Mouse (Mus musculus): ENCODE results near the gene Olfr665.
"Not testable (repeated sequence)": the region's sequence is repeated elsewhere in the genome, so short reads cannot be mapped to it uniquely, and the experiment has no call there.

The Olfr665 gene

DNA sequence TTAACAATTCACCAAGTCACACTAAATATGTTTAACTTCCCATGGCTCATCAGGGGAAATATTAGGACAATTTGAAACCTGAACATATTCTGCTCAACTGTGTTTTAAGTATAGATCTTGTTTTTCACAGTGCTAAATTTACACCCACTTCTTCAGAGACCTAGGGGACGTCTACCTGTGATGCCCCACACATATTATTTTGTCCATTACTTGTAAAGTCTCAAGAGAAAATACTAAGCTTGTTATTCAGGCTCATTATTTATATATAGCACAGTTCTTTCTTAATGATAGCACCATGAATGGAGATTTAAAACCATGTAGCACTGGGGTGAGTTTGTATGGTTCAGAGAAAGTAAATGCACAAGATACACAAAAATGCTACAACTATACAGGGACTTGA, at the start of gene Olfr665:
Olfr665 (plus strand) TSS at position 301 of the 400 bp plus-strand sequence.
- no peak for DNase-seq (ENCODE audit: low read depth)

DNA sequence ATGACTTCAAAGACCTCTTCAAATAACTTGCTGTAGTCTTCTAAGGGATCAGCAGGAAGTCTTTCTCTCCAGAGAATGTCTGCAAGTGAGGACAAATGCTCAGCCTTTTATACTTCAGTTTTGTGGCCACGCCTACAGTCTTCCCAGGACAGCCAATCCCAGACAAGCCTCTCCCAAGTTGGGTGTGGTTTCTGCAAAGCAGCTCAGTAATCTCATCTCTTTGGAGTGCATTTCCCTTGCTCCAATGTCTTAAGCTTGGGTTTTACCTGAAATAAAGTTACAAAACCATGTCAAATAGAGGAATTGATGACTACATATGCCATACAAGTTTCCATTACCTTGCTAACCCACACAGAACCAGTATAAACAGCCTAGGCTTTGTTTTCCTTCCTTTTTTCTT, 35.3 kb upstream of the Olfr665 start, which contains the start of gene Usp17lb:
Usp17lb (minus strand) TSS at position 101 of the 400 bp plus-strand sequence.
- no peak for DNase-seq (ENCODE audit: low read depth)

DNA sequence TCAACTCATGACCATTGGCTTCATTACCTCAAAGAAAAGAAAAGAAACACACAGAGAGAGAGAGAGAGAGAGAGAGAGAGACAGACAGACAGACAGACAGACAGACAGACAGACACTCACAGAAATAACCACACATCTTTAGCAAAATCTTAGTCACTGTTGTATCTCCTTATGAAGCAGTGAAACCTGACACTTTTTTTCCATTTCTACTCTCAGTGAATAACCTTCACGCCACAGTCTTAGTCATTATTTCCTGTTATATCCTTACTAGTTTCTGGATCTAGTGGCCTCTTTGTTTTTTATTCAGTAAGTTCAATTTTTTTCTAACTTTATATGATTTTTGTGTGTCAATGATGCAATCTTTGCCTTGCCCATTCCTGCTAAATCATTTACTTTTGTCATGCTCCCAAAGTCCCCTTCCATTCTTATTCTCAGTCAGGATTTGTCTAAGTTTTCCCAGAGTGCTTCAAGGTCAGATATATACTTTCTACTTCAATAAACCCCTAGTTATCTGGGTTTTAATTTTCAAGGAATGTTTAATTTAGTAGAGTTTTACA, 34.0 kb upstream of the Olfr665 start:
- DNase-seq (ENCODE audit: low read depth) = no peak

DNA sequence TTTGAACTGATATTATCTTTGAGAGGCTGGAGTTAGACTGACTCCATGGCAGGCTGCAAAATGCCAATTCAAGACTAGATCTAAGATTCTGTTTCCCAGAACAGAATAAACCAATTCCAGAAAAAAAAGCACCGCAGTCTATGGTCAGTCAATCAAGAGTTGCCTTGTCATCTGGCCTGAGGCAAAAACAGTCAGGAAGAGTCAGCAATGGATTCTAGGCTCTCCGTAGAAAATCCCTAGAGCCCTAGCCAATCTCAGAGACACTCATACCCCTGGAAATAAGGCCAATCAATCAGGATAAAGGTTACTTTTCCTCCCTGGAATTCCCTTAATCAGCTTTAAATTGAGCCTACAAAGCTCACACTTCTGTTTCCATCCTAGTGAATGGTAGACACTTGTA, 26.3 kb upstream of the Olfr665 start:
- DNase-seq (ENCODE audit: low read depth) = not testable (repeated sequence)

DNA sequence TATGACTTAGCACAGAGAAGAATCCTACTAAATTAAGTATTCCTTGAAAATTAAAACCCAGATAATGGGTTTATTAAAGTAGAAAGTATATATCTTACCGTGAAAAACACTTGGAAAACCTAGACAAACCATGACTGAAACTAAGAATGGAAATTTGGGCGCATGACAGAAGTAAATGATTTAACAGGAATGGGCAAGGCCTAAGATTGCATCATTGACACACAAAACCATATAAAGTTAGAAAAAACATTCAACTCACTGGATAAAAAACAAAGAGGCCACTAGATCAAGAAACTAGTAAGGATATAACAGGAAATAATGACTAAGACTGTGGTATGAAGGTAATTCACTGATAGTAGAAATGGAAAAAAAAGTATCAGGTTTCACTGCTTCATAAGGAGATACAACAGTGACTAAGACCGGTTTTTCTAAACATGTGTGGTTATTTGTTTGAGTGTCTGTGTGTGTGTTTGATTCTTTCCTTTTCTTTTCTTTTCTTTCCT, 22.5 kb upstream of the Olfr665 start:
- DNase-seq (ENCODE audit: low read depth) = no peak

DNA sequence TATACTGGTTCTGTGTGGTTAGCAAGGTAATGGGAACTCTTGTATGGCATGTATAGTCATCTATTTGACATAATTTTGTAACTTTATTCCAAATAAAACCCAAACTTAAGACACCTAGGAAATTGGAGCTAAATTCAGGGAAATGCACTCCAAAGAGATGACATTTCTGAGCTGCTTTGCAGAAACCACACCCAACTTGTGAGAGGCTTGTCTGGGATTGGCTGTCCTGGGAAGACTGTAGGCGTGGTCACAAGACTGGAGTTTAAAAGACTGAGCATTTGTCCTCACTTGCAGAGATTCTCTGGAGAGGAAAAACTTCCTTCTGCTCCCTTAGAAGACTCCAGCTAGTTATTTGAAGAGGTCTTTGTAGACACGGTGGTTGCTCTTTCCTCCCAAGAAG, 21.1 kb upstream of the Olfr665 start, which contains the start of gene Usp17la:
Usp17la (plus strand) TSS at position 301 of the 400 bp plus-strand sequence.
- not testable (repeated sequence) for DNase-seq (ENCODE audit: low read depth)

DNA sequence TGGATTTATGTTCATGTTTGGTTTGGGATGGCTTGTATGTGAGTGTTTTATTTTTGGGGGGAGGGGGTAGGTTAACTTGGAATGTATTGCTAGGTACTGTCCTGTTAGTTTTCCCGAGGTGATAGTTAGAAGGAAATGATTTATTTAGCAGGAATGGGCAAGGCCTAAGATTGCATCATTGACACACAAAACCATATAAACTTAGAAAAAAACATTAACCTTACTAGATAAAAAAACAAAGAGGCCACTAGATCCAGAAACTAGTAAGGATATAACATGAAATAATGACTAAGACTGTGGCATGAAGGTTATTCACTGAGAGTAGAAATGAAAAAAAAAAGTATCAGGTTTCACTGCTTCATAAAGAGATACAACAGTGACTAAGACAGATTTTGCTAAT, 20.1 kb upstream of the Olfr665 start:
- DNase-seq (ENCODE audit: low read depth) = no peak

DNA sequence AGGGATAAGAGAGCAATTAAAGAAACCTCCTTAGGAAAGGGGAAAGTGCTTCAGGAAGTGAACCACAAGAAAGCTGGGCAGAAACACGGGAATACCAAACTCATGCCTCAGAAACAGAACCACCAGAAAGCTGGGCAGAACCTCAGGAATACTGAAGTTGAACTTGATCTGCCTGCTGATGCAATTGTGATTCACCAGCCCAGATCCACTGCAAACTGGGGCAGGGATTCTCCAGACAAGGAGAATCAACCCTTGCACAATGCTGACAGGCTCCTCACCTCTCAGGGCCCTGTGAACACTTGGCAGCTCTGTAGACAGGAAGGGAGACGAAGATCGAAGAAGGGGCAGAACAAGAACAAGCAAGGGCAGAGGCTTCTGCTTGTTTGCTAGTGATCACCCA, 16.4 kb upstream of the Olfr665 start:
- DNase-seq (ENCODE audit: low read depth) = no peak

DNA sequence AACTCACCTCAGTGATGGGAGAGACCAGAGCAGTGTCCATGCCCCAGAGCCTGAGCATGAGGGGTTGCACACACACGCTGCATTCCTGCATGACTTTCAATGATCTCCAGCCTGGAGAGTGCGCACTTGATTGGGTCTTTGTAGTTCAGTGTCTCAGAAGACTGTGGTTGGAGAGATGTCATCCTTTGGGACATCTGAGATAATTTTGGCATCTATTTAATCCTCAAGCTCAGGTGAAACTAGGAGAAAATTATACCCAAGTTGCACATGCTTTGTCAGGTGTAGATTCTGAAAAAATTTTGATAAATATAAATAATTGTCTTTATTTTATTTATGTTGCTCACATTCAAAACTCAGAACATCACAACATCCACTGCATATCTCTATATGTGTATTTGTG, 18.0 kb downstream of the Olfr665 start, which contains the start of gene Olfr666:
Olfr666 (minus strand) TSS at position 101 of the 400 bp plus-strand sequence.
- no peak for DNase-seq (ENCODE audit: low read depth)

DNA sequence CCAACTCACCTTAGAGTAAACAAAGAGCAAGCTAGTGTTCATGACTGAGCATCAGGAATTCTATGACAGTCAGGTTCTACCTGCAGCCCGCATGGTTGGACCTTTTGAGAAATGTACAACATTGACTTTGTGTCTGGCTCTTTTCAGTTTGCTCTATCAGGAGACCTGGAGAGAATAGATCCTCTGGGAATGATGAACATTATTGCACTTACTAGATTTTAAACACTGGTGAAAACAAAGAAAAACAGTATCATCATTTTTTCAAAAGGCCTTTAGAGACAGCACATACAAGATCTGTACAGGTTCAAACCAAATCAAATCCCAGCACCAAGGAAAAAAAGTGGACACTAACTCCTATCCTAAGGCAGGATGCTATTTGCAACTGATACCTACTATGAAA, 43.6 kb downstream of the Olfr665 start, which contains the start of gene Olfr667:
Olfr667 (minus strand) TSS at position 101 of the 400 bp plus-strand sequence.
- DNase-seq (ENCODE audit: low read depth) = no peak

DNA sequence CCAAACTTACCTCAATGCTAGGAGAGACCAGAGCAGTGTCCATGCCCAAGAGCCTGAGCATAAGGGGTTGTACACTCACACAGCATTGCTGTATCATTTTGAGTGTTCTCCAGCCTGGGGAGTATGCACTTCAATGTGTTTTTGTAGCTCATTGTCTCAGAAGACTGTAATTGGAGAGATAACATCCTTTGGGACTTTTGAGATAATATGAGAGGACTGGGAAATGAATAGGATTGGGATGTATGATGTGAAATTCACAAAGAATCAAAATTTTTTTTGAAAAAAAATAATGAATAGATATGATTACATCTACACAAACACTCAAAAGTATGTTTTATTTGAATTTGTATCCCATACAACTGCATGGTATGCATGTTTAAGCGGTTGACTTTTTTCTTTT, 50.1 kb downstream of the Olfr665 start, which contains the start of gene Olfr668:
Olfr668 (minus strand) TSS at position 101 of the 400 bp plus-strand sequence.
- no peak for DNase-seq (ENCODE audit: low read depth)

All from fibroblast of lung, adult 2 months (primary cell).